Mouse (Mus musculus): Measurements from ENCODE around the gene Dcun1d1. TPM values are rescaled to one million over a fixed set of nuclear protein-coding genes. Genes with fewer than 3 reads are reported as not detected.

The Dcun1d1 gene
- polyA plus RNA-seq, 1 experiment from 2014 or later = 103 TPM

- WGBS = 77% methylated on average over 3 of the region's 3 CpGs
- no peak for ATAC-seq (ENCODE audit: insufficient number of reproducible peaks, insufficient read depth, low FRiP score, low TSS enrichment)
- Histone ChIP-seq H3K27ac (no peak overlapping the region), H3K4me1 (peaks cover 18% of the 10 kb centered on the region), H3K4me3 (no peak overlapping the region), H3K9ac (no peak overlapping the region), H3K27me3 (no peaks in the 10 kb centered on the region), H3K9me3 (no peaks in the 10 kb centered on the region), H3K36me3 (no peaks in the 10 kb centered on the region), H3K4me2 (replicated peaks) (no peak overlapping the region)
These were observed 7.8 kb downstream of the Dcun1d1 start for GRCm38 (mm10) chr3:35929406-35929805.

DNA sequence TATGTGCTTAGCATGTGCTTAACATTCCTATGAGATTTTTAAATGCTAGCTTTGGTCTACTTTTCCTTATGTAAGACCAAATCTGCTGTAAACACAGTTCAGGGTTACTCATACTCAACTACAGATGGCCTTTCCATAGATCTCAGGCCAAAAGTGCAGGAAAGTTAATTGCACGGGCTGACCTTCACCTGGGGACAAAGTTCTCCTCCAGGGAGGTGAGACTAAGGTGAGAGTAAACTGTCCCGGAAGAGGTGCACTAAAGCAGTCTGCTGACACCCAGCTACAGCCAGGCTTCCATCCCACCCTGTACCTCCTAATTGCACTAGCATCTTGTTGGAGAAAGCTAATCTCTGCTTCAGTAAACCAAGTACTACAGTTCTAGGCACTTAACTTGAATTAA is 11.4 kb downstream of the Dcun1d1 start:
- no peak overlapping the region for H3K27ac ChIP-seq
- WGBS = 79% methylated on average over 2 of the region's 2 CpGs
- H3K36me3 ChIP-seq = no peaks in the 10 kb centered on the region
- H3K4me3 ChIP-seq = no peak overlapping the region
- H3K9ac ChIP-seq = no peak overlapping the region
- H3K9me3 ChIP-seq = no peaks in the 10 kb centered on the region
- no peak for ATAC-seq (ENCODE audit: insufficient number of reproducible peaks, insufficient read depth, low FRiP score, low TSS enrichment)
- no peaks in the 10 kb centered on the region for H3K27me3 ChIP-seq
- peaks cover 6% of the 10 kb centered on the region; the same call in 1 of the 2 replicates for H3K4me1 ChIP-seq
- no peak overlapping the region for H3K4me2 ChIP-seq (replicated peaks)

DNA sequence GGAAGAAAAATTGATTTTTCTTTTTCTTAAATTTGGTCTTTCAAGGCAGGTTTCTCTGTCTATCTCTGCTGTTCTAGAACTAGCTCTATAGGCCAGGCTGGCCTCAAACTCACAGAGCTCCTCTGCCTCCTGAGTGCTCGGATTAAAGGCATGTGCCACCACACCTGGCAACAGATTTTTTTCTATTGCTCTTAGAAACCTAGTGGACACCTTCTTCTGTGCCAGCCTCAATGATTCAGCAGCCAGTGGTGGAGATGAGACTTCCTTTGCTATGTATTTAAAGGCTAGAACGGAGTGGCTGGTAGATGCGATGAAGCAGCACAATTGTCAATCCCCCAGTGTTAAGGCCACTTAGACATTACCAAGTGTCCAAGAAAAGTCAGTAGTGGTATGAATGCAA is 13.2 kb downstream of the Dcun1d1 start:
- H3K27ac ChIP-seq = no peak overlapping the region
- no peaks in the 10 kb centered on the region for H3K36me3 ChIP-seq
- H3K9ac ChIP-seq = no peak overlapping the region
- no peak for ATAC-seq (ENCODE audit: insufficient number of reproducible peaks, insufficient read depth, low FRiP score, low TSS enrichment)
- H3K4me2 ChIP-seq (replicated peaks) = no peak overlapping the region
- H3K9me3 ChIP-seq = no peaks in the 10 kb centered on the region
- H3K27me3 ChIP-seq = no peaks in the 10 kb centered on the region
- no peaks in the 10 kb centered on the region for H3K4me1 ChIP-seq
- WGBS = 75% methylated on average over 3 of the region's 3 CpGs
- no peak overlapping the region for H3K4me3 ChIP-seq

DNA sequence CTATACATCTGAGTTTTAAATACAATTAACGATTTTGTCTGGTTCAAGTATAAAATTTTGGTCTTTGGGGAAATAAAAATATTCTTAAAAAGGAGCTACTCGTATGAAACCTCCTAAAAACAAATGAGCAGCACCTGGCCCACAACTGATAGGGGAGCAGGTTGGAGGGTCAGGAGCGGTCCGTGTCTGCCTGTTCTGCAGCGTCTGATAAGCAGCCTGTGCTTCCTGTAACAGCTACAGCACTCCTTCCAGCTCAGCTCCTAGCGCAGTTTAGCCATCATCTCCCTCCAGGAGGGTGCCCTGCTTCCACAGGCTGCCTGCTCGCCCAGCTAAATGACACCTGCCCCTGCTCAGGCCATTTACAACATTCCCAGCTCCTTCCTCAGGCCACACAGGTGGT is 13.8 kb downstream of the Dcun1d1 start:
- H3K9me3 ChIP-seq = no peaks in the 10 kb centered on the region
- 70% methylated on average over 7 of the region's 7 CpGs for WGBS
- H3K36me3 ChIP-seq = no peaks in the 10 kb centered on the region
- no peak overlapping the region for H3K4me2 ChIP-seq (replicated peaks)
- no peak for ATAC-seq (ENCODE audit: insufficient number of reproducible peaks, insufficient read depth, low FRiP score, low TSS enrichment)
- no peaks in the 10 kb centered on the region for H3K4me1 ChIP-seq
- H3K27me3 ChIP-seq = no peaks in the 10 kb centered on the region
- no peak overlapping the region for H3K27ac ChIP-seq
- H3K4me3 ChIP-seq = no peak overlapping the region
- no peak overlapping the region for H3K9ac ChIP-seq

GRCm38 (mm10) chr3:35922522-35922921 is 14.7 kb downstream of the Dcun1d1 start:
- no peak for ATAC-seq (ENCODE audit: insufficient number of reproducible peaks, insufficient read depth, low FRiP score, low TSS enrichment)
- WGBS = 81% methylated on average over 4 of the region's 4 CpGs
- no peak overlapping the region for H3K9ac ChIP-seq
- no peak overlapping the region for H3K4me2 ChIP-seq (replicated peaks)
- peaks cover 9% of the 10 kb centered on the region; the same call in 1 of the 2 replicates for H3K36me3 ChIP-seq
- H3K4me1 ChIP-seq = no peaks in the 10 kb centered on the region
- no peaks in the 10 kb centered on the region for H3K9me3 ChIP-seq
- H3K4me3 ChIP-seq = no peak overlapping the region
- H3K27ac ChIP-seq = no peak overlapping the region
- H3K27me3 ChIP-seq = no peaks in the 10 kb centered on the region

GRCm38 (mm10) chr3:35918229-35918628 is 19.0 kb downstream of the Dcun1d1 start:
- no peak overlapping the region for H3K4me3 ChIP-seq
- peaks cover 40% of the 10 kb centered on the region for H3K36me3 ChIP-seq
- H3K4me2 ChIP-seq (replicated peaks) = no peak overlapping the region
- no peak for ATAC-seq (ENCODE audit: insufficient number of reproducible peaks, insufficient read depth, low FRiP score, low TSS enrichment)
- 91% methylated on average over 3 of the region's 3 CpGs for WGBS
- H3K27me3 ChIP-seq = no peaks in the 10 kb centered on the region
- no peaks in the 10 kb centered on the region for H3K4me1 ChIP-seq
- no peaks in the 10 kb centered on the region for H3K9me3 ChIP-seq
- H3K9ac ChIP-seq = no peak overlapping the region
- H3K27ac ChIP-seq = no peak overlapping the region

- H3K4me1 ChIP-seq = no peaks in the 10 kb centered on the region
- ATAC-seq (ENCODE audit: insufficient number of reproducible peaks, insufficient read depth, low FRiP score, low TSS enrichment) = no peak
- no peak overlapping the region for H3K4me3 ChIP-seq
- H3K27ac ChIP-seq = no peak overlapping the region
- no peak overlapping the region for H3K4me2 ChIP-seq (replicated peaks)
- H3K27me3 ChIP-seq = no peaks in the 10 kb centered on the region
- H3K9me3 ChIP-seq = no peaks in the 10 kb centered on the region
- peaks cover 16% of the 10 kb centered on the region for H3K36me3 ChIP-seq
- 90% methylated on average over 7 of the region's 7 CpGs for WGBS
- H3K9ac ChIP-seq = no peak overlapping the region
These were observed 28.1 kb downstream of the Dcun1d1 start for GRCm38 (mm10) chr3:35908982-35909680.

DNA sequence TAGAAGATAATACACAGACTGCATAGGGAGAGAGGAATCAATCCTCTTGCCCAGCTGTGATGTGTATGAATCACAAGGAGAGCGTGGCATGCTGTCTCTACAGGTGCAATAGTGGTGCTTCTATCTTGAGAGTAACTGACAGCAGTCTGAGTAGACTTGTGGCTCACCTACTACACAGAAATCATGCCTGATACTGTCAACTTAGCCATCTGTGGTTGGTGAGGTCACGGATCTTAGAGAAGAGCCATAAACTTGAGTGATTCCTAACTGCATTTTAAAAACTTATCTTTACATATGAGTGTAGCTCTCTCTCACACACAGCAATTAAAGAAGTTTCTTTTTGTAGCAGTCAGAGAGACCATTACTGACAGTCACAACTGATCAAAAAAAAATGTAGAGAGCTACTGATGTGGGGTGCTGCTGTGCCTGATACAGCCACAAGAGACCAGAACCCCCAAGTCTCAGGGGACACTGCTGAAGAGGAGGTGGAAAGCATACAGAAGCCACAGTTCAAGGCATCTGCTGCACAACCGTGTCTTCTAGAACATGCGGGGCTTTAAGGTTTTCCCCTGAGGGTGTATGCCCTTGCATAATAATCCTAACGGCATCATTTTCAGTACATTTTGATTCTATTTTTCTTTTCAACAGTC is 36.6 kb downstream of the Dcun1d1 start:
- Histone ChIP-seq H3K27me3 (no peaks in the 10 kb centered on the region), H3K36me3 (peaks cover 18% of the 10 kb centered on the region)
- no peak for ATAC-seq (ENCODE audit: insufficient number of reproducible peaks, insufficient read depth, low FRiP score, low TSS enrichment)

DNA sequence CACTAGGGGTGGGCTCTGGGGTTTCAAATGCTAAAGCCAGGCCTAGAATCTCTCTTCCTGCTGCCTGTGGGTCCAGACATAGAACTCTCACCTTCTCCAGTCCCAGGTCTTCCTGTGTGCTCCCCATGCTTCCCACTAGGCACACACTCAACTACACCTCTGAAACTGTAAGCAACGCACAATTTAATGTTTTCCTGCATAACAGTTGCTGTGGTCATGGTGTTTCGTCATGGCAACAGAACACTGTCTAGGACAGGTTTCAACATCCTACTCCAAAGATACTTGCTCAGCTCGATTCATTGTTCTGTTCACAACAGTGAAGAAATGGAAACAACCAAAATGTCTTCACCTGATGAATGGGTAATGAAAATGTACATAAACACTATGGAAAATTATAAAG is 38.1 kb downstream of the Dcun1d1 start:
- H3K9ac ChIP-seq = no peak overlapping the region
- ATAC-seq (ENCODE audit: insufficient number of reproducible peaks, insufficient read depth, low FRiP score, low TSS enrichment) = no peak
- no peaks in the 10 kb centered on the region for H3K4me1 ChIP-seq
- no peak overlapping the region for H3K27ac ChIP-seq
- WGBS = 91% methylated on average over 3 of the region's 3 CpGs
- H3K4me2 ChIP-seq (replicated peaks) = no peak overlapping the region
- peaks cover 14% of the 10 kb centered on the region for H3K36me3 ChIP-seq
- H3K4me3 ChIP-seq = no peak overlapping the region
- H3K27me3 ChIP-seq = no peaks in the 10 kb centered on the region
- H3K9me3 ChIP-seq = no peaks in the 10 kb centered on the region

More for the DNA sequence above, 36.6 kb downstream of the Dcun1d1 start:
- Histone ChIP-seq H3K27ac (no peak overlapping the region), H3K4me2 (replicated peaks) (no peak overlapping the region), H3K9ac (no peak overlapping the region), H3K4me1 (no peaks in the 10 kb centered on the region), H3K9me3 (no peaks in the 10 kb centered on the region), H3K4me3 (no peak overlapping the region)
- WGBS = 87% methylated on average over 5 of the region's 5 CpGs

DNA sequence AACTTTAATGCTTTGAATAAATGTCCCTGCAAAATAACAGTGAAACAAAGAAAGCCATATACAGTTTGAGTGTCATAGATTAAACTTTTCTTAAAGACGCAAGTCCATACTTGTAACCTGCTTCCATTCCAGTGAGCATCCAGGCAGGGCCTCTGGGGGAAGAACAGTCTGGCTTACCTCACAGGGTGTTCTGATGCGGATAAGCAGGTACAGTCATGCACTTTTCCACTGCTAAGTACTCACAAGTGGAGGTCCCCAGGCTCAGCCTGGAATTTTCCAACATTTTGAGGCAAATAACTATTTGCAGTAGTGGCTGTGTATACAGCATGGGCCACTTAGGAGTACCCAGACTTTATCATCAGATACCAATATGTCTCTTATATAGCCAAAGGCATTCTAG is 39.3 kb downstream of the Dcun1d1 start:
- no peak overlapping the region for H3K4me3 ChIP-seq
- no peaks in the 10 kb centered on the region for H3K9me3 ChIP-seq
- H3K27ac ChIP-seq = no peak overlapping the region
- no peak overlapping the region for H3K4me2 ChIP-seq (replicated peaks)
- ATAC-seq (ENCODE audit: insufficient number of reproducible peaks, insufficient read depth, low FRiP score, low TSS enrichment) = no peak
- H3K9ac ChIP-seq = no peak overlapping the region
- H3K27me3 ChIP-seq = no peaks in the 10 kb centered on the region
- WGBS = 85% methylated on average over 2 of the region's 2 CpGs
- peaks cover 14% of the 10 kb centered on the region; the same call in 1 of the 2 replicates for H3K36me3 ChIP-seq
- no peaks in the 10 kb centered on the region for H3K4me1 ChIP-seq

- H3K4me3 ChIP-seq = no peak overlapping the region
- no peaks in the 10 kb centered on the region for H3K4me1 ChIP-seq
- no peak for ATAC-seq (ENCODE audit: insufficient number of reproducible peaks, insufficient read depth, low FRiP score, low TSS enrichment)
- no peaks in the 10 kb centered on the region for H3K9me3 ChIP-seq
- no peak overlapping the region for H3K4me2 ChIP-seq (replicated peaks)
- H3K36me3 ChIP-seq = peaks cover 14% of the 10 kb centered on the region
- H3K27ac ChIP-seq = no peak overlapping the region
- H3K27me3 ChIP-seq = no peaks in the 10 kb centered on the region
- no peak overlapping the region for H3K9ac ChIP-seq
- WGBS = 84% methylated on average over 5 of the region's 5 CpGs
These were observed 44.1 kb downstream of the Dcun1d1 start for GRCm38 (mm10) chr3:35893156-35893555.

- no peak for ATAC-seq (ENCODE audit: insufficient number of reproducible peaks, insufficient read depth, low FRiP score, low TSS enrichment)
- no peak overlapping the region for H3K4me3 ChIP-seq
- H3K9ac ChIP-seq = no peak overlapping the region
- no peaks in the 10 kb centered on the region for H3K9me3 ChIP-seq
- H3K4me2 ChIP-seq (replicated peaks) = no peak overlapping the region
- H3K27ac ChIP-seq = no peak overlapping the region
- no peaks in the 10 kb centered on the region for H3K4me1 ChIP-seq
- H3K36me3 ChIP-seq = peaks cover 14% of the 10 kb centered on the region
- 92% methylated on average over 4 of the region's 4 CpGs for WGBS
- no peaks in the 10 kb centered on the region for H3K27me3 ChIP-seq
These were observed 46.1 kb downstream of the Dcun1d1 start for GRCm38 (mm10) chr3:35891123-35891522.

Measured in embryonic facial prominence, embryonic 12.5 days (tissue).